Mouse (Mus musculus) limb, embryonic 13.5 days (tissue): Measurements from ENCODE around the gene Smco4. TPM values are rescaled to one million over a fixed set of nuclear protein-coding genes. Genes with fewer than 3 reads are reported as not detected.
A peak's percentile ranks its signal among the peaks of the same experiment; 100 is the strongest.
"Not testable (repeated sequence)": the region's sequence is repeated elsewhere in the genome, so short reads cannot be mapped to it uniquely, and the experiment has no call there.

Experiments
- ATAC-seq: fragments of 200-750 bp; cut with Nextera tagmentation; 2 replicates; pipeline ENCODE4 v1.8.0; 2017; ENCODE audit warnings: low read depth, moderate number of reproducible peaks, moderate TSS enrichment; ENCODE audit not compliant: low FRiP score
- H3K27ac ChIP-seq: fragments of 300-500 bp; sonication (generic); 2 replicates; pipeline ENCODE4 v1.5.1; 2015; ENCODE audit warnings: inconsistent platforms, mild to moderate bottlenecking, moderate library complexity
- H3K27me3 ChIP-seq: fragments of 300-500 bp; sonication (generic); 2 replicates; pipeline ENCODE4 v1.6.1; 2015; ENCODE audit warnings: mild to moderate bottlenecking, inconsistent platforms
- H3K36me3 ChIP-seq: fragments of 300-500 bp; sonication (generic); 2 replicates; pipeline ENCODE4 v1.6.1; 2015; ENCODE audit warnings: inconsistent platforms, mild to moderate bottlenecking, moderate library complexity
- H3K4me1 ChIP-seq: fragments of 300-500 bp; sonication (generic); 2 replicates; pipeline ENCODE4 v1.6.1; 2015; ENCODE audit warnings: inconsistent platforms
- H3K4me2 ChIP-seq: fragments of 300-500 bp; sonication (generic); replicated peaks from 2 replicates; pipeline ENCODE4 v1.6.1; 2015; ENCODE audit warnings: inconsistent platforms, mild to moderate bottlenecking, moderate library complexity
- H3K4me3 ChIP-seq: fragments of 300-500 bp; sonication (generic); 2 replicates; pipeline ENCODE4 v1.5.1; 2015; ENCODE audit warnings: moderate library complexity, mild to moderate bottlenecking, inconsistent platforms
- H3K9ac ChIP-seq: fragments of 300-500 bp; sonication (generic); 2 replicates; pipeline ENCODE4 v1.6.1; 2015; ENCODE audit warnings: mild to moderate bottlenecking, inconsistent platforms
- H3K9me3 ChIP-seq: fragments of 300-500 bp; sonication (generic); 2 replicates; pipeline ENCODE4 v1.6.1; 2016; ENCODE audit warnings: inconsistent platforms
- WGBS: fragments of 180-500 bp; shearing (Covaris S2); methylation state at CpG from one replicate; pipeline ENCODE4 v1.1.7; 2015; 5-methylcytosine and 5-hydroxymethylcytosine counted together
- polyA plus RNA-seq: library from polyadenylated mRNA; unstranded; fragments of >200 nt; fragmentation: Nextera tagmentation; extraction: Ambion mirVana; gene quantifications from 2 replicates; pipeline ENCODE4 v1.2.1, GENCODE M21; 2015

Gene Smco4
- polyA plus RNA-seq, 1 experiment from 2014 or later: 2.8 TPM

DNA sequence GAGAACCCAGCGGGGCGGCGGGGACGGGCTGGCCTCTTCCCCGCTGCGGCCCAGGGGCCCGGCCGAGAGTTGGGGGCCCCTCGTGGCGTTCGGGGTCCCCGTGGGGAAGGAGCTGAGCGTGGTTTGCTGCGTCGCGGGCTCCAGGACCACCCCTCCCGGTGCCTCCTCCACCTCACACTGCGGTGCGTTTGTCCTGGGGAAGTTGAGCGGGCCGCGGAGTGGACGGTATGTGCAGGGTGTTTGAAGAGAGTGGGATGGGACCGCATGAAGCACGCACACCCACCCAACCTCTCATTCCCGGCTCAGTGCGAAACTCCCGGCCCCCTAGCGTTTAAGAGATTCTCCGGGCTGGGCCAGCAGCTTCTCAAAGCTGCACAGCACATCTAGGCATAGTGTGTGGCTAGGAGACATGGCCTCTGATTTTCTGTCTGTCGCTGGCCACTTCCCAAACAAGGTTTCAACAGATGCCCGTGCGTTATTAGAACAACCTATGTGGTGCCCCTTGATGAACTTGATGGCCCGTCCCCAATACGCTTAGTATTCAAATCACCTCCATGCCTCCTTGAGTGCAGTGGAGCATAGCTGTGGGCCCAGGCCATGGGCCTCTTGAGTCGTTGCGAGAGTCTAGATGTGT is 810 bp downstream of the Smco4 start:
- H3K4me1 ChIP-seq: peaks cover 44% of the 10 kb centered on the region
- 3% methylated on average over 33 of the region's 37 CpGs for WGBS
- H3K9me3 ChIP-seq: no peaks in the 10 kb centered on the region
- H3K36me3 ChIP-seq: no peaks in the 10 kb centered on the region
- H3K4me3 ChIP-seq: peak overlapping the region; percentile 77
- ATAC-seq: peak; percentile 70
- peak overlapping the region; percentile 92 for H3K9ac ChIP-seq
- H3K27me3 ChIP-seq: peaks cover 9% of the 10 kb centered on the region; the same call in 1 of the 2 replicates
- H3K27ac ChIP-seq: peak overlapping the region; percentile 55; the same call in 1 of the 2 replicates
- H3K4me2 ChIP-seq: peak overlapping the region; percentile 88

DNA sequence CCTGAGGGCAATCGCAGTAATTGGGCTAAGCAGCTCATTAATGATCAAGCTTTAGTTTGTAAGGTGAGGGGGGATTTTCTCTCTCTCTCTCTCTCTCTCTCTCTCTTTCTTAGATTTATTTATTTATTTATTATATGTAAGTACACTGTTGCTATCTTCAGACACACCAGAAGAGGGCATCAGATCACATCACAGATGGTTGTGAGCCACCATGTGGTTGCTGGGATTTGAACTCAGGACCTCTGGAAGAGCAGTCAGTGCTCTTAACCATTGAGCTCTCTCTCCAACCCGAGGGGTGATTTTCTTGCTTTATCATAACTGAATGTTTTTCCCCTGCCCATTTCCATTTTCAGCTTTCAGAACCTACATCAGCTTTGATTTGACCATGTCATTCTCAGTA is 2.0 kb downstream of the Smco4 start:
- WGBS: 94% methylated on average over 2 of the region's 2 CpGs
- peaks cover 17% of the 10 kb centered on the region for H3K27me3 ChIP-seq

GRCm38 (mm10) chr9:15495921-15496577 is 2.8 kb downstream of the Smco4 start:
- peaks cover 53% of the 10 kb centered on the region for H3K4me1 ChIP-seq
- H3K36me3 ChIP-seq: no peaks in the 10 kb centered on the region
- peak overlapping the region; percentile 24 for H3K4me2 ChIP-seq
- peak overlapping the region; percentile 52 for H3K27ac ChIP-seq
- 23% methylated on average over 8 of the region's 8 CpGs for WGBS
- peaks cover 17% of the 10 kb centered on the region for H3K27me3 ChIP-seq
- H3K4me3 ChIP-seq: no peak overlapping the region
- no peak for ATAC-seq
- no peaks in the 10 kb centered on the region for H3K9me3 ChIP-seq
- 0 out of 2 replicates have a peak overlapping the region, but pooled peaks have one; percentile 4 for H3K9ac ChIP-seq

More for the DNA sequence above, 2.0 kb downstream of the Smco4 start:
- not testable (repeated sequence) for H3K4me3 ChIP-seq, H3K4me2 ChIP-seq, H3K36me3 ChIP-seq, H3K27ac ChIP-seq, H3K9me3 ChIP-seq, ATAC-seq, H3K9ac ChIP-seq
- H3K4me1 ChIP-seq: peaks cover 50% of the 10 kb centered on the region

GRCm38 (mm10) chr9:15500025-15500424 is 6.8 kb downstream of the Smco4 start:
- no peak overlapping the region for H3K4me3 ChIP-seq
- ATAC-seq: no peak
- WGBS: 33% methylated on average over 5 of the region's 5 CpGs
- H3K4me2 ChIP-seq: no peak overlapping the region
- H3K27ac ChIP-seq: no peak overlapping the region
- H3K27me3 ChIP-seq: peaks cover 12% of the 10 kb centered on the region; the same call in 1 of the 2 replicates
- H3K9me3 ChIP-seq: no peaks in the 10 kb centered on the region
- no peak overlapping the region for H3K9ac ChIP-seq
- H3K4me1 ChIP-seq: peaks cover 58% of the 10 kb centered on the region
- no peaks in the 10 kb centered on the region for H3K36me3 ChIP-seq

DNA sequence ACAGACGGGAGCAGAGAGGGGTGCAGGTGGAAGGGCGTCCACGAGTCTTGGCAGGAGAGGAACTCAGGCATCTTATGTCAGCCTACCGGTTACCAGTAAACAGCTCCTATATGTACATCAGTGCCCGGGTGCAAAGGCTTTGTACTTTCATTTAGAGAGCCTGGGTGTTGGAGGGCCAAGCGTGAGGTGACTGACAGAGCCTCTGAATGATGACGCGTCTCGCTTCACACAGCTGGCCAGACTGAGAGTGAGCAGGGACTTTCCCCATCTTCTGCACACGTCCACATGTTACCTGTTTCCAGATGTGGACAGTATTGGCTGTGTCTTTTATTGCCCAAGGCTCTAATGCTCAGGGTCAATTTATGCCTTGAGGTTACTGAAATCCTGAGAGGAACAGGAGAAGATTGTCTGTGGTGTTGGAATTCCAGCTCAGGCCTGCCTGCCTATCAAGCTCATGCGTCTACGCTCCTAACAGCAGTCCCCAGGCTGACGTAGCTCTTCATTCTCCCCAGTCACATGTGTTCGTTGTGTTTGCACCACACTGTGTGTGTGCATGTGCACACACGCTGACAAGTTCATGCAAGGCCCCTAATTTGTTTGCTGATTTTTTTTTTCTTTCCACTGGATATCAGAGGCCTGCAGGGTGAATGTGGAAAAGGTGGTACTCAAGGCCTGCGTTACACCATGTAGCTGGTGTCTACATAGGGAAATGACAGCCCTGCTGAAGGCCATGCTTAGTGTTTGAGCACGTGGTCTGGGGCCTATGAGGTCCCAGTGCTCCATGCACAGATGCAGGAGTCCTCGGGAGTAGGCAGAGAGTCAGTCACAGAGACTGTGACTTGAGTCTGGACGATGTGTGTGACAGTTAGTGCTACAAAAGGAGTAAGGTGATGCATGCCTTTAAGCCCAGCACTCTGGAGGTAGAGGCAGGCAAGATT is 8.4 kb downstream of the Smco4 start:
- Histone ChIP-seq H3K27ac (no peak overlapping the region), H3K4me3 (no peak overlapping the region), H3K9me3 (no peaks in the 10 kb centered on the region), H3K27me3 (peaks cover 12% of the 10 kb centered on the region; the same call in 1 of the 2 replicates), H3K36me3 (peaks cover 3% of the 10 kb centered on the region; the same call in 1 of the 2 replicates), H3K4me2 (no peak overlapping the region), H3K9ac (no peak overlapping the region), H3K4me1 (peaks cover 44% of the 10 kb centered on the region)
- ATAC-seq: no peak; the same call in 1 of the 2 replicates
- 54% methylated on average over 19 of the region's 19 CpGs for WGBS

DNA sequence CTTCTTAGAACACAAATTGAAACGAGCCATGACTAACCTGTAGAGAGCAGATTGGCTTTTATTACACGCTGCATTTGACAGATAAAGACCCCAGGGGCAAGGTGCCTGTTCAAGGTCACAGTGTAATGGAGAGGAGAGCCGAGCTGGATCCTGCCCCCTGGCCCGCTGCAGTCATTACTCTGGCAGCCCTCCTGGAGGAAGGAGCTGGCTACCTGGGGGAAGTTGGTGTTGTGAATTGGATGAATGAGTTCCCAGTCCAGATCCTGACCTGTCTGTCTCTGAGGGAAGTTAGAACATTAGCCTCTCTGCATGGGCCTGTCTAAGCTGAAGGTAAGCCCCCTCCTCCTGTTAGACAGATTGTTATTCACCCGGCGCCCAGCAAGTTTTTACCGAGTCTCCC is 9.2 kb downstream of the Smco4 start:
- peaks cover 12% of the 10 kb centered on the region; the same call in 1 of the 2 replicates for H3K27me3 ChIP-seq
- H3K4me3 ChIP-seq: no peak overlapping the region
- H3K9ac ChIP-seq: 0 out of 2 replicates have a peak overlapping the region, but pooled peaks have one; percentile 13
- H3K4me1 ChIP-seq: peaks cover 43% of the 10 kb centered on the region
- H3K36me3 ChIP-seq: peaks cover 3% of the 10 kb centered on the region; the same call in 1 of the 2 replicates
- H3K4me2 ChIP-seq: no peak overlapping the region
- no peaks in the 10 kb centered on the region for H3K9me3 ChIP-seq
- ATAC-seq: no peak
- 31% methylated on average over 7 of the region's 7 CpGs for WGBS
- H3K27ac ChIP-seq: no peak overlapping the region

- Histone ChIP-seq H3K4me2 (no peak overlapping the region), H3K36me3 (peaks cover 3% of the 10 kb centered on the region; the same call in 1 of the 2 replicates), H3K4me3 (no peak overlapping the region), H3K9ac (no peak overlapping the region), H3K27me3 (peaks cover 12% of the 10 kb centered on the region; the same call in 1 of the 2 replicates), H3K4me1 (peaks cover 48% of the 10 kb centered on the region), H3K9me3 (no peaks in the 10 kb centered on the region), H3K27ac (no peak overlapping the region)
- 69% methylated on average over 10 of the region's 10 CpGs for WGBS
- ATAC-seq: no peak
Observed at GRCm38 (mm10) chr9:15503307-15503706, 10.1 kb downstream of the Smco4 start.

DNA sequence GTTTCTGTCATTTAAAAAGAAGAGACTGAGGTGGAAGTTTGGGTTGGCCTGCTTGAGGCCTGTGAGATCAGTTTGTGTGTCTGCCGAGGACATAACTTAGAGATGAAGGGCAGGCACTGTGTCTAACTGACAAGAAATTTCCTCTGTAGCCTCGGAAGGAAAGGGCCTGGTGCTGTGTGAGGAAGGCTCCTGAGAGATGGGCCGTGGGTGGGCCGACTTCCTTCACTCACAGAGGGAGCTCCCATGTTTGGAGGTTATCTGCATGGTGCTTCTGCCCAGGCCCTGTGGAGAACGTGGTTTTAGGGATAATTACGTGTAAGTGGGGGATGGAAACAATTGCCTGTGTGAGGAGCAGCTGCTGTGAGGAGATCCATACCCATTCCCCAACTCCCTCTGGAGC is 10.6 kb downstream of the Smco4 start:
- Histone ChIP-seq H3K4me2 (no peak overlapping the region), H3K9me3 (no peaks in the 10 kb centered on the region), H3K4me1 (peaks cover 48% of the 10 kb centered on the region), H3K36me3 (peaks cover 3% of the 10 kb centered on the region; the same call in 1 of the 2 replicates), H3K27ac (no peak overlapping the region), H3K4me3 (no peak overlapping the region), H3K9ac (no peak overlapping the region), H3K27me3 (peaks cover 9% of the 10 kb centered on the region; the same call in 1 of the 2 replicates)
- ATAC-seq: no peak
- 52% methylated on average over 6 of the region's 6 CpGs for WGBS

- no peak for ATAC-seq
- H3K36me3 ChIP-seq: peaks cover 3% of the 10 kb centered on the region; the same call in 1 of the 2 replicates
- H3K4me3 ChIP-seq: no peak overlapping the region
- no peak overlapping the region for H3K4me2 ChIP-seq
- H3K9ac ChIP-seq: no peak overlapping the region
- H3K9me3 ChIP-seq: no peaks in the 10 kb centered on the region
- H3K27me3 ChIP-seq: no peaks in the 10 kb centered on the region
- no peak overlapping the region for H3K27ac ChIP-seq
- WGBS: 67% methylated on average over 1 of the region's 1 CpGs
- H3K4me1 ChIP-seq: peaks cover 47% of the 10 kb centered on the region
Observed at GRCm38 (mm10) chr9:15505288-15505687, 12.1 kb downstream of the Smco4 start.

DNA sequence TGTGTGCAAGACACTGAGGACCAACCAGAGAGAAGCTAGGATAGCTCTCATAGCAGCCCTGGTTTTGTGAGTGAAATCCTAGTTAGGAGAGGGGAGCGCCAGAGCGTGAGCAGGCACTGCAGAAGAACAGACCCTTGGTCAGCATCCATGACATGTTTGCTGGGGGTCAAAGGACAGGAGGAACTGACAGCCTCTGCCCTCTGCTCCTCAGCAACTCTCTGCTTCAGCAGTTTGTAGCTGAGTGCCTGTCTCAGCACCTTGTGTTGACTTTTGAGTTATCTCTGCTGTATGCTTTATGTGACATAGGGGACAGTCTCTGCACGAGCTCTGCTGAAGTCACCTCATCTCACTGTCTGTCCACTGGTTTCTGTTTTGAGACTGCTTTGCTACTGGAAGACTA is 13.6 kb downstream of the Smco4 start:
- Histone ChIP-seq H3K27me3 (no peaks in the 10 kb centered on the region), H3K36me3 (peaks cover 3% of the 10 kb centered on the region; the same call in 1 of the 2 replicates), H3K4me3 (no peak overlapping the region), H3K9me3 (no peaks in the 10 kb centered on the region), H3K27ac (no peak overlapping the region), H3K9ac (no peak overlapping the region), H3K4me2 (no peak overlapping the region), H3K4me1 (peaks cover 47% of the 10 kb centered on the region)
- WGBS: 90% methylated on average over 3 of the region's 3 CpGs
- no peak for ATAC-seq

DNA sequence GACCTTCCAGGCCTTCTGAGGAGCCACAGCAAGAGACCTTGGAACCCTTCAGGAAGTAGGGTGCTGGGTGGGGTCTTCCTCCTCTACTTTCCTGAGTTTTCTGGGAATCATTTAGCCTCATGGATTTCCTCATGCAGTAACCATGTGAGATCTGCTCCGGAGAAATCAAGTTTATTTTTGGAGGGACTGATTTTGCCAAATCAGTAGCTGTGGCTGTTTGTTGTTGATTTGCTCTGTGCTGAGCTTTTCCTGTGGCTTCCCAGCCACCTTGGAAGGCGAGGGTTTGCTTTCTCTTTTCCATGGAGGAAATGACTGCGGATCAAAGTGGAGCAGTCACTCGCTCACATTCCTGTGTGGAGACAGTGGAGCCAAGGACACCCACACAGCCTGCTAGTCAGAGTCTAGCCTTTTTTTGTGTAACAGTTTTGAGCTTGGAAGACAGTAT is 14.2 kb downstream of the Smco4 start:
- no peaks in the 10 kb centered on the region for H3K27me3 ChIP-seq
- H3K4me3 ChIP-seq: no peak overlapping the region
- H3K27ac ChIP-seq: 0 out of 2 replicates have a peak overlapping the region, but pooled peaks have one; percentile 15
- no peak overlapping the region for H3K9ac ChIP-seq
- WGBS: 70% methylated on average over 4 of the region's 4 CpGs
- H3K4me1 ChIP-seq: peaks cover 42% of the 10 kb centered on the region
- peaks cover 3% of the 10 kb centered on the region; the same call in 1 of the 2 replicates for H3K36me3 ChIP-seq
- no peak overlapping the region for H3K4me2 ChIP-seq
- ATAC-seq: no peak
- no peaks in the 10 kb centered on the region for H3K9me3 ChIP-seq
